Mouse (Mus musculus): Measurements from ENCODE around the gene Fchsd2. TPM values are rescaled to one million over a fixed set of nuclear protein-coding genes. Genes with fewer than 3 reads are reported as not detected.
A peak's percentile ranks its signal among the peaks of the same experiment; 100 is the strongest.

Fchsd2 gene
- total RNA-seq, 1 experiment from 2014 or later, result 21.6 TPM

- DNase-seq, result no peak
These were observed 118.2 kb downstream of the Fchsd2 start for GRCm38 (mm10) chr7:101210826-101211225.

GRCm38 (mm10) chr7:101213515-101214263 lies 121.0 kb downstream of the Fchsd2 start:
- no peak for DNase-seq

GRCm38 (mm10) chr7:101216724-101217123 lies 124.1 kb downstream of the Fchsd2 start:
- no peak for DNase-seq

- DNase-seq, result no peak
These were observed 130.8 kb downstream of the Fchsd2 start for GRCm38 (mm10) chr7:101223501-101223900.

GRCm38 (mm10) chr7:101229336-101229735 lies 136.7 kb downstream of the Fchsd2 start:
- DNase-seq, result peak; percentile 57

- no peak for DNase-seq
These were observed 138.8 kb downstream of the Fchsd2 start for GRCm38 (mm10) chr7:101231458-101231857.

GRCm38 (mm10) chr7:101232716-101233115 lies 140.1 kb downstream of the Fchsd2 start:
- DNase-seq, result no peak

- no peak for DNase-seq
These were observed 144.2 kb downstream of the Fchsd2 start for GRCm38 (mm10) chr7:101236712-101237473.

- no peak for DNase-seq
These were observed 156.1 kb downstream of the Fchsd2 start for GRCm38 (mm10) chr7:101248760-101249159.

- DNase-seq, result no peak
These were observed 156.5 kb downstream of the Fchsd2 start for GRCm38 (mm10) chr7:101249173-101249572.

GRCm38 (mm10) chr7:101253071-101253470 lies 160.4 kb downstream of the Fchsd2 start:
- DNase-seq, result no peak

- DNase-seq, result no peak
These were observed 165.8 kb downstream of the Fchsd2 start for GRCm38 (mm10) chr7:101258482-101258881.

GRCm38 (mm10) chr7:101261941-101262546 lies 169.4 kb downstream of the Fchsd2 start:
- DNase-seq, result no peak

- DNase-seq, result peak; percentile 11
These were observed 170.8 kb downstream of the Fchsd2 start for GRCm38 (mm10) chr7:101263511-101263910.

GRCm38 (mm10) chr7:101267457-101268259 lies 175.0 kb downstream of the Fchsd2 start:
- DNase-seq, result no peak

GRCm38 (mm10) chr7:101271602-101272001 lies 178.9 kb downstream of the Fchsd2 start:
- DNase-seq, result no peak

- no peak for DNase-seq
These were observed 179.9 kb downstream of the Fchsd2 start for GRCm38 (mm10) chr7:101272466-101273160.

GRCm38 (mm10) chr7:101282721-101283120 lies 190.1 kb downstream of the Fchsd2 start:
- no peak for DNase-seq

GRCm38 (mm10) chr7:101284504-101284903 lies 191.8 kb downstream of the Fchsd2 start:
- DNase-seq, result no peak

- DNase-seq, result no peak
These were observed 194.2 kb downstream of the Fchsd2 start for GRCm38 (mm10) chr7:101286891-101287290.

GRCm38 (mm10) chr7:101287820-101288219 lies 195.2 kb downstream of the Fchsd2 start:
- DNase-seq, result no peak

GRCm38 (mm10) chr7:101288436-101288835 lies 195.8 kb downstream of the Fchsd2 start:
- peak; percentile 84 for DNase-seq

All from adrenal gland, postnatal 14 days (tissue).